Mouse (Mus musculus) heart, adult 11 months (tissue): ENCODE data around the gene Ccr4.

ENCODE experiments used
- DNase-seq: peaks from one replicate; pipeline ENCODE4 v3.0.0; 2022

Gene Ccr4

DNA sequence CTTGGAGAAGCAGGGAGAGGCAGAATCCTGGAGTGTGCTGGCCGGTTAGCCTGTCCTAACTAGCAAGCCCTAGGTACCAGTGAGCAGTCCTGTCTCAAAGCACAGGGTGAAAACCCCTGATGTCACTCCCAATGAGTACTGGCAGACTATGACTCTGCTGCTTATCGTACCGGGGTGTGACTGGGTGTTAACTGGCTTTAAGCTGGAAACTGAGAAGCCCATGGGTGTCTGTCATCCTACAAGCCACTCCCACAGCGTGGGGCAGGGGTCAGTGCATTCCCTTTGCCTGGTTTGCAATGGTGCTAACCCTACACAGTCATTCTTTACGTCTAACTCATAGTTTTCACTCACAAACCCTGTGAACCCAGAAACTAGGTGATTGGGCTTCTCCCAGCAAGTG is 36.5 kb downstream of the Ccr4 start:
- no peak for DNase-seq

DNA sequence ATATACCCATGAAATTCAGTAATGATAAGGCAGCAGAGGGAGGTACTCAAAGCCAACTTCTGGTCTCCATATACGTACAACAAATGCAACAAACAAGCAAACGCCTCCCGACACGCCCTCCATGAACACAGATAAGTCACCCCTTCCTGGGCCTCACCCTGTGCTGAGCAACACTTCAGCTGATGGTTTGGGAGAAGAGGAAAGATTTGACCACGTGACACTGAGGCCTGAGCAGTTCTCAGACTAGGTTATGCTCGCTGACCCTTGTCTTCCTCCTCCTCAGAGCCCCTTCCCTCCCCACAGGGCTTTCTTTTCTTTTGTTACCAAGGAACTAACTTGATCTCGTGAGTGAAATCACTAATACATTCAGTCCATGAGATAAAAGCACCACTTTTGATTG is 37.8 kb downstream of the Ccr4 start:
- no peak for DNase-seq

DNA sequence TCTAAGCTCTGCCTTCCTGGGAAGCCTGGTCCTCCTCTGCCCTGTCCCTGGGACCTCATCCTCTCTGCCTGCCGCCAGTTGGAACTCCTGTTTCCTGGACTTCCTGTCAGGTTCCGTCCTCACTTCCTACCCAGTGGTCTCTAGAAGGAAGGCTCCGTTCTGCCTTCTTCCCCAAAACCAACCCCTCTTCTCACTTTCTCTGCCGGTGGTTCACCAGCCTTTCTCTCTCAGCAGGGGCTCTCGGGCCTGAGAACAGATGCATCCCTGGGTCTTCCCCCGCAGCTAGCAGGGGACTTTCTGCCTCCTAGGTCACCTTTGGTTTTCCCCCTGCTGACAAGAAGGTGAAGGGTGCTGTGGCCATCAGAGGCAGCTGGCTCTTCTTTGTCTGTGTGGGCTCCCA is 39.3 kb downstream of the Ccr4 start:
- no peak for DNase-seq

DNA sequence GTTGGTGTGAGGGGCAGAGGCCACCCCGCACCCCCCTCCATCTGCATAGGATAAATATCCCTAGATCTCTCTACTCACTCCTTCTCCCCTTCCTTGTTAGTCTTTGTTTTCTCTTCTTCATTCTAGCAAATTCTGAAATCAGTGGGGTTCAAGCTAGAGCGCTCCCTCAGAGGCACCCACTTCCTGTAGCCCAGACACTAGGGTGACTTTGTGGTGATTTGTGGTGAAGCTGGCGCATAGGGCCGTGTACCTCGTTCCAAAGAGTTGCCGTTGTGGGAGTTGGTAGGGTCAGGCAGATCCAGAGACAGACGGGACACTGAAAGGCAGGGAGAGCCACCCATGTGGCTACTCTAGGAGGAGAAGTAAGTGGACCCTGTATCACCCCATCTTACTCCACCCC is 42.1 kb downstream of the Ccr4 start:
- DNase-seq: no peak

DNA sequence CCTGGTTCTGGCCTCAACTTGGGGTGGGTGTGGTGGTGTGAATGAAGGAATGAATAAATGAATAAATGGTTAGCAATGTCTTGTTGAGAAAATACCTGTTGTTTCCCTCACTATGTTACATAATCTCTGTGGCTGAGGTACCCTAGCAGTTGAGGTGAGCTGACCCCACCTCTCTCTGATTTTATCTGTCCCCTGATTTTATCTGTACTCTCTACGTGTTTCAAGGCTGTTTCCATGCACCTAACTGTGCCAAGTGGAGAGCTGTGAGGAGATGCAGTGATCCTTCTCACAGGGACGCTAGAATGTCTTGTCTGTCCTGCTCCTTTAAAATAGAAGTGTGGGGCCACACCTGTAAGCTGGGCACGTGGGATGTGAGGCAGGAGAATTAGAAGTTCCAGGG is 46.3 kb downstream of the Ccr4 start:
- DNase-seq: no peak

DNA sequence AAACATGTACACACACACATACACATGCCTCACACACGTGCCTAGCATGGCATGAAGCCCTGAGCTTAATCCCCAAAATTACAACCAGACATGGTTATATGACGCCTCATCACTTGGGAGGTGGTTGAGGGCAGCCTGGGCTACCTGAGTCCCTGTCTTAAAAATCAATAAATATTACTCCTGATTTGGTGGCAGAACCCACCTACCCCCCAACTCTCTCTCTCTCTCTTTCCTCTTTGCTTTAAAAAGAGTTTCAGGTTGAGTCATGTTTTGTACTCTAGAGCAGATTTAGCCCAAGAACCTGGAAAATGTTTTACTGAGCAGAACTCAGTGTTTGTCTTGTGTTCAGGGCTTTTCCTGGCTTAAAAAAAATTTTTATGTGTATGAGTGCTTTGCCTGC is 49.3 kb downstream of the Ccr4 start:
- no peak for DNase-seq

DNA sequence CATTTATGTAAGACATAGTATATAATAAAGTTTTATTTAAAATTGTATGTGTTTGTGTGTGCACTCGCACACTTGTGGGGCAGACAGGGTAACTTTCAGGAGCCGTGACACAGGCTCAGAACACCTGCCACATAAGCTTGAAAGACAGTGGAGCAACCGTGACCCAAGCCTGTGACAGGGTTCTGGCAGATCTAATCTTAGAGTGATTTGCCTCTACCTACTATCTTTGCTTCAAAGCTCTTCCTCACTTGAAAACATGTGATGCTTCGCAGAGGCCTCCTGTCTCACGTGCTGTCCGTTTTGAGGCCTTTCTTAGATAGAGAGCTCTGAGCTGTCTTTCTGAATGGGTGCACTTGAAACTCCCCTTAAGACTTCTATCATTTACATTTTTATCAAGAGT is 52.3 kb downstream of the Ccr4 start:
- no peak for DNase-seq

DNA sequence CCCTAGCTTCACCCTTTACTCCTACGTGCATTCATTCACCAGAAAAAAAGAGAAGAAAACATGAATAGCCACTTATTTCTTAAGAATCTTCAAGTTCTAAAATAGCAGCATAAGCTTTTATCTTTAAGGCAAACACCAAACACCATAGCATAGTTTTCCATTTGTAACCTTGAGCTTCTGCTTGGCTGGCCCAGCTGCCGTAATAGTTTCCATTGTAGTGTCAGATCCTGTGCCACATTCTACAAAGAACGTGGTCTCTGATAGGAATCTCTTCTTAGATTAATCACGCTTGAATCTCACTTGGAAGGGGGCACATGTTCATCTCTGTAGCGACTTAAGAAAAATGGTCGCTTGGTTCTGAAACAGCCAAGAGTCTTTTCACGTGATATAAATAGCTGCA is 53.1 kb downstream of the Ccr4 start:
- DNase-seq: no peak

DNA sequence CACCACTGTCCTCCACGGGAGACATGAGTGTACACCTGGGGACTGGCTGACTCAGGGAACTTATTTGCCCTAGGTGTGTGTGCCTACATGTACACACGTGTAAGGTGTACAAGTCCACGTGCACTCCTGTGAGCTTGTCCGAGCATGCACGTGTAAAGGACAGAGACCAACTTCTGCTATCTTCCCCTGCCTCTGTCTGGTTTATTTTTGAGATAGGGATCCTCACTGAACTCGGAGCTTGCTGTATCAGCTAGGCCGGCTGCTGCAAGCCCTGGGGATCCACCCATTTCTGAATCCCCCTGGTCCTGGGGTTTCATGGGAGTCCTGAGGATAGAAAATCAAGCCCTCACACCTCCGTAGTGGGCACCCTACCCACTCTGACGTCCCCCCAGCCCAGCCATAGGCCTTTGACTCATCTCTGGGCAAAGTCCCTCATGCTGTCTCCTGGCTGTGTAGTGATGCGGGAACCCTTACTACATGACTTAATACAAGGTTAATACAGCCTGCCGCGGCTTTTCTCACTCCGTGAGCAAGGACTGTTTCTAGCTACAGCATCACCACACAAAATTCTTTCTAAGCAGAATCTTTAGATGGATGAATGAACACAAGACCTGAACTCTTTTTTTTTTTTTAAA is 55.5 kb downstream of the Ccr4 start:
- no peak for DNase-seq

DNA sequence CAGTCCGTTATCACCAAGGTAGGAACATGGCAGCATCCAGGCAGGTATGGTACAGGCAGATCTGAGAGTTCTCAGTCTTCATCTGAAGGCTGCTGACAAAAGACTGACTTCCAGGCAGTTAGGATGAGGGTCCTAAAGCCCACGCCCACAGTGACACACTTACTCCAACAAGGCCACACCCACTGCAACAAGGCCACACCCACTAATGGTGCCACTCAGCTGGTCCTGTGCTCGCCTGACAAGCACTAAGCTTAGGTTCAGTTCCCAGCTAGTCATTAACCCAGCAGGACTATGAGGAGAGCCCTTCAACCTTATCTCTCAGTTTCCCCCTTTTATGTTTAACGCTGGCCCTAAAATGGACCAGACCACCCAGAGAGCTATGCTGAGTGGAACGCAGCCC is 56.0 kb downstream of the Ccr4 start:
- DNase-seq: no peak

DNA sequence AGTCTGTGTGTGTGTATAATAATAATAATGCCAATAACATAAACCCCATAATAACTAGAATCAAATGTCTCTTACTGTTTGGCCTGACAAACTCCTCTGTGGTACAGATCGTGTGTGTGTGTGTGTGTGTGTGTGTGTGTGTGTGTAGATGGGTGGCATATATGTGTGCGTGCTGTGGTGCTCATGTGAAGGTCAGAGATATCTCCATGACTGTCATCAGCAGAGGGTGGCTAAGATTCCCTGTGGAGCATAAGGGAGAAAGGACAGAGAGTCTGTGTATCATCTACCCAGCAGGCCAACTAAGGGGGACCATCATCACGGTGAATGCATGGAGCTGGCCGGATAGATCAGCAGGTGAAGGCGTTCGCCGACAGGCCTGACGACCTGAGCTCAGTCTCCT is 57.8 kb downstream of the Ccr4 start:
- no peak for DNase-seq

DNA sequence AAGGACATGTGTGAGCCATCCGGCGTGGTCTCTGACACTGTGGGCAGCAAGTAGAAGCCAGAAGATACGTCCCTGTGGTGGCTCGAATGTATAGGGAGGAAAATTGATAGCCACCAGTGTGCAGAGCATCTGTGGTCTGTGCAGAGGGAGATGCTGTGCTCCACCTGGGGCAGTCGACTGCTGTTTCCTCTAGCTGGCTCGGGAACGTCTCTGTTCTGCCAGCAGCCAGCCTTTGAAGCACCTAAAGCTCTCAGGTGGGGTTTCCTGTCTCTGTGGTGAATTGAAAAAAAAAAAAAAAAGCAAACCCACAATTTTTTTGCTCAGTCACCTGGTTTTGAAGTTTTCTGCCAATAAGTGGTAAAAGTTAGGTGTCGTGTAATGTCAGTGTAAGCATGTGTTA is 61.4 kb downstream of the Ccr4 start:
- DNase-seq: no peak

DNA sequence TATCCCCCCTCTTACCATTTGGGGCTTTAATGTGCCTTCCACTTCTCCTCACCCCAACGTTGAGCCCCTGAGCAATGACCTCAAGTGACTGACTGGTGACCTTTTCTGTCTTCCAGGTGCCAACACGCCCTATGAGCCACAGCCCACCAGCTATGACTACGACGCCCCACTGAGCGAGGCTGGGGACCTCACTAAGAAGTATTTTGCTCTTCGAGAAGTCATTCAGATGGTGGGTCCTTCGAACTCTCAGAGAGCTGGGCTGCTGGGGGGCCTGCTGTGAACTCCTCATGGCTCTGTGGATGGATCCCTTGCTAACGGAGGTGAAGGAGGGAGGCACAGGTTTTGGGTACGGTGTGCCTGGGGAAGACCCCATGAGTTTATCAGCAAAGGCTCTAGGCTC is 61.8 kb downstream of the Ccr4 start:
- no peak for DNase-seq

DNA sequence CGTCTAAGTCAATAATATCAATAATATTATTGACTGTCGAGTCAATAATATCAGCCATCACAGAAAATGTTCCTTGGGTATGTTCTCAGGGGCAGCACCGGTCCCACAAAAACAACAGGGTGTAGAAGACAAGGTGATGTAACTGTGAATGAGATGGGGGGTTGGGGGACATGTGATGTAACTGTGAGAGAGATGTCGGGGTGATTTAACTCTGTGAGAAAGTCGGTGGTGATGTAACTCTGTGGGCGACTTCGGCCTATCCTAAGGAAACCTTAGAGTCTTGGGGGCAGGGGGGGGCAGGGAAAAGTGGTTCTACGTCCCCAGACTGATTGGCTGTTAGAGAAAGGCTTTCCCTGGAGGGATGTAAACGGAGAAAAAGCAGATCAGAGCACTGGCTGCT is 62.5 kb downstream of the Ccr4 start:
- DNase-seq: no peak

DNA sequence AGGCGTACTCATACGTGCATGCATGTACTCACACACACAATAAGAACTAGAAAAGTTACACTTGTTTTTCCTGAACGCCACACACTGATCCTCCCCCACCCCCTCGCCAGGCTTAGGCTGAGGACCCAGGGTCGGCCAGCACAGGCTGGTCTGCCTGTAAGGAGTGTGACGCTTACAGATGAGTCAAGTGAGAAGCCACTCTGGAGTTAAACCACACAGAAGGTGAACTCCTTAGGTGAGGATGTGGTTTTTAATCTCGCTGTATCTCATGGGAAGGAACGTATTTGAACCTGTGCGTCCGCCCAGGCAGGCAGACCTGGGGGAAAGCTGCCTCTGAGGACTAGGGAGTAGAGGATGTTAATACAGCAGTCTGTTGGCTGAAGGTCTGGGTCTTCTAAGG is 64.2 kb downstream of the Ccr4 start:
- DNase-seq: no peak
